18 mouse cellular contexts compared by ENCODE assay signal in genomic region chr5:80326986-80327385, GRCm38 (mm10).
"Had no signal": no experiment of that assay in that cellular context is flagged by ENCODE, and none has a peak within 500 bp of the region (broad histone marks: within the 10 kb centered on the region; RNA-seq: fewer than 3 reads in every experiment).

No protein-coding gene starts in this region.

- ATAC-seq: midbrain, embryonic 16.5 days had no signal

- H3K27me3 ChIP-seq: midbrain, embryonic 12.5 days; neural tube, embryonic 12.5 days had no signal

- H3K9ac ChIP-seq: lung, embryonic 14.5 days; midbrain, embryonic 12.5 days; neural tube, embryonic 12.5 days had no signal

- DNase-seq: lung, adult 18-20 months; lung, embryonic 14.5 days; lung, postnatal 10 days; lung, postnatal 4 days; midbrain, embryonic 14.5 days; retina, postnatal 1 day; right cerebral cortex, adult 18-20 months; right cerebral cortex, postnatal 25 days; right cerebral cortex, postnatal 4 days; spleen, adult 18-20 months; thymus, adult 18-20 months; thymus, postnatal 14 days; thymus, postnatal 36 days had no signal

- H3K9me3 ChIP-seq: midbrain, embryonic 10.5 days; midbrain, embryonic 12.5 days; neural tube, embryonic 12.5 days had no signal

- H3K27ac ChIP-seq: midbrain, embryonic 10.5 days; midbrain, embryonic 12.5 days; neural tube, embryonic 12.5 days had no signal

- H3K4me2 ChIP-seq: lung, embryonic 14.5 days; midbrain, embryonic 12.5 days; neural tube, embryonic 12.5 days had no signal

- H3K36me3 ChIP-seq: midbrain, embryonic 10.5 days; midbrain, embryonic 12.5 days; neural tube, embryonic 12.5 days had no signal

- H3K4me3 ChIP-seq: midbrain, embryonic 10.5 days; midbrain, embryonic 12.5 days; myocyte; neural tube, embryonic 12.5 days had no signal

- H3K4me1 ChIP-seq: midbrain, embryonic 10.5 days; midbrain, embryonic 12.5 days; neural tube, embryonic 12.5 days had no signal
